In the genomic region with DNA sequence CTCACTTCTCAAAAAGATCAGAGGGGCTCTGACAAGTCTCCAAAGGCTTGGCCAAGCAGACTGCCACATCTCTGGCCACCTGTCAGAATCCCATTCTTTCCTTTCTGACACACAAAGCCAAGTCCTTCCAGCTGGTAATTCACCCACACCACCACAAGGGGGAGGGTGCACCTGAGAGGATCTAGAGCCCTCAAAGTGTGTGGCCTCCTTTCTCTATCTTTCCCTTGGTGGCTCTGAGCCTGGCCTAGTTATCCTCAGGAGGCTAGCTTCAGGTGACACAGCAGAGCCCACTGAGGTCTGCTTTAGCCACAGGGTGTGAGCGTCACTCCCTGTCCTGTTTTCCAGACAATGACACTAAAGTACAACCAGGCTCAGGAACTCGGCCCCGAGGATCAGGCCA, we compare ENCODE assay signal across 9 mouse cellular contexts. TPM values are rescaled to one million over a fixed set of nuclear protein-coding genes. Genes with fewer than 3 reads are reported as not detected.
A peak's percentile ranks its signal among the peaks of the same experiment; 100 is the strongest.
DNase-seq lines count a peak whose midpoint lies in the region; ATAC-seq and TF ChIP-seq lines count a peak whose summit lies in the region.
"Had no signal": no experiment of that assay in that cellular context is flagged by ENCODE, and none has a peak within 500 bp of the region (broad histone marks: within the 10 kb centered on the region; RNA-seq: fewer than 3 reads in every experiment).

No protein-coding gene starts in this region.

- peak; percentile 15; the same call in 1 of the 2 replicates for ATAC-seq in forebrain, postnatal 0 days
- no peak for ATAC-seq in forebrain, embryonic 13.5 days
- ATAC-seq in kidney, embryonic 16.5 days (ENCODE audit: low FRiP score, low TSS enrichment): peak; percentile 52; the same call in 1 of the 2 replicates

- no peaks in the 10 kb centered on the region for H3K27me3 ChIP-seq in forebrain, postnatal 0 days (ENCODE audit: insufficient read depth, low read length)
- H3K27me3 ChIP-seq in forebrain, embryonic 13.5 days: no peaks in the 10 kb centered on the region
- H3K27me3 ChIP-seq in C2C12 (ENCODE audit: control insufficient read depth, insufficient read depth, insufficient read length): no peaks in the 10 kb centered on the region
- no peaks in the 10 kb centered on the region for H3K27me3 ChIP-seq in kidney, embryonic 16.5 days (ENCODE audit: insufficient read depth, low read length)
- no peaks in the 10 kb centered on the region for H3K27me3 ChIP-seq in splenic B cell, adult 2 months (ENCODE audit: control insufficient read depth, insufficient read depth, low read length, poor library complexity, severe bottlenecking)

- H3K9ac ChIP-seq in forebrain, postnatal 0 days: no peak overlapping the region
- no peak overlapping the region; the same call in 1 of the 2 replicates for H3K9ac ChIP-seq in forebrain, embryonic 13.5 days
- H3K9ac ChIP-seq in kidney, embryonic 16.5 days (replicated peaks; ENCODE audit: low read length): no peak overlapping the region

- no peak overlapping the region for H3K4me2 ChIP-seq in forebrain, postnatal 0 days (ENCODE audit: low read depth)
- H3K4me2 ChIP-seq in forebrain, embryonic 13.5 days: no peak overlapping the region
- H3K4me2 ChIP-seq in kidney, embryonic 16.5 days (replicated peaks; ENCODE audit: low read depth, low read length): no peak overlapping the region

- WGBS in forebrain, postnatal 0 days: 81% methylated on average over 3 of the region's 3 CpGs
- 84% methylated on average over 3 of the region's 3 CpGs for WGBS in forebrain, embryonic 13.5 days
- 86% methylated on average over 3 of the region's 3 CpGs for WGBS in kidney, embryonic 16.5 days

- TF ChIP-seq CTCF in forebrain, postnatal 0 days (IDR thresholded peaks at IDR 0.05; ENCODE audit: low read depth): peak; percentile 73
- TF ChIP-seq CTCF in C2C12 (IDR thresholded peaks at IDR 0.05; ENCODE audit: control insufficient read depth, insufficient read depth, insufficient read length): peak; percentile 3

- no peak overlapping the region for H3ac ChIP-seq in C2C12 (ENCODE audit: control insufficient read depth, insufficient read length, low read depth)

- DNase-seq in forebrain, postnatal 0 days: no peak
- peak; percentile 88 for DNase-seq in brain, adult 2 months (ENCODE audit: low read depth, low spot score)
- DNase-seq in forelimb bud, embryonic 11.5 days (ENCODE audit: low read depth, low spot score): peak; percentile 56
- peak; percentile 61 to 67 for DNase-seq in lung, postnatal 4 days
- peak; percentile 72 for DNase-seq in splenic B cell, adult 2 months (ENCODE audit: low read depth, low spot score)

- no peak overlapping the region for H3K27ac ChIP-seq in forebrain, postnatal 0 days (ENCODE audit: low read depth, low read length)
- H3K27ac ChIP-seq in forebrain, embryonic 13.5 days: no peak overlapping the region
- no peak overlapping the region for H3K27ac ChIP-seq in kidney, embryonic 16.5 days (ENCODE audit: low read length)

- peaks cover 62% of the 10 kb centered on the region for H3K36me3 ChIP-seq in forebrain, postnatal 0 days (ENCODE audit: insufficient read depth)
- peaks cover 77% of the 10 kb centered on the region for H3K36me3 ChIP-seq in forebrain, embryonic 13.5 days (ENCODE audit: poor library complexity, severe bottlenecking)
- H3K36me3 ChIP-seq in C2C12 (ENCODE audit: control insufficient read depth, insufficient read depth): peaks cover 77% of the 10 kb centered on the region
- H3K36me3 ChIP-seq in kidney, embryonic 16.5 days (ENCODE audit: insufficient read depth, low read length): peaks cover 48% of the 10 kb centered on the region
- peaks cover 5% of the 10 kb centered on the region for H3K36me3 ChIP-seq in splenic B cell, adult 2 months (ENCODE audit: control insufficient read depth, insufficient read depth, low read length, poor library complexity, severe bottlenecking)

- H3K4me1 ChIP-seq in forebrain, postnatal 0 days (ENCODE audit: insufficient read depth): no peaks in the 10 kb centered on the region
- no peaks in the 10 kb centered on the region; the same call in 1 of the 2 replicates for H3K4me1 ChIP-seq in forebrain, embryonic 13.5 days
- H3K4me1 ChIP-seq in kidney, embryonic 16.5 days (ENCODE audit: insufficient read depth, low read length): no peaks in the 10 kb centered on the region

- H3K79me2 ChIP-seq in C2C12 (ENCODE audit: control insufficient read depth, insufficient read depth): peaks cover 2% of the 10 kb centered on the region

- no peaks in the 10 kb centered on the region for H3K79me3 ChIP-seq in C2C12 (ENCODE audit: low read depth)

- no peak overlapping the region for H3K4me3 ChIP-seq in forebrain, postnatal 0 days (ENCODE audit: low read depth, low read length)
- no peak overlapping the region for H3K4me3 ChIP-seq in forebrain, embryonic 13.5 days
- no peak overlapping the region for H3K4me3 ChIP-seq in C2C12 (ENCODE audit: insufficient read depth, poor library complexity, severe bottlenecking)
- no peak overlapping the region for H3K4me3 ChIP-seq in kidney, embryonic 16.5 days (ENCODE audit: low read length)

- H3K9me3 ChIP-seq in forebrain, postnatal 0 days (ENCODE audit: low read length): no peaks in the 10 kb centered on the region
- H3K9me3 ChIP-seq in forebrain, embryonic 13.5 days (replicated peaks): no peaks in the 10 kb centered on the region
- H3K9me3 ChIP-seq in kidney, embryonic 16.5 days (ENCODE audit: low read length): no peaks in the 10 kb centered on the region

TF ChIP-seq in C2C12, 6 proteins besides CTCF, POLR2A, EP300 and RAD21:
- TF ChIP-seq MYOG (IDR thresholded peaks at IDR 0.05; ENCODE audit: control insufficient read depth, extremely low read depth, insufficient read length): no peak
- TF ChIP-seq CEBPB (IDR thresholded peaks at IDR 0.05; ENCODE audit: low read depth): no peak
- no peak for TF ChIP-seq MYOD1 (IDR thresholded peaks at IDR 0.05; ENCODE audit: control insufficient read depth, insufficient read length, low read depth)
- no peak for TF ChIP-seq USF1 (IDR thresholded peaks at IDR 0.05; ENCODE audit: low read depth)
- no peak for TF ChIP-seq FOSL1 (IDR thresholded peaks at IDR 0.05; ENCODE audit: insufficient read depth, low read length, poor library complexity, severe bottlenecking)
- TF ChIP-seq MAX (IDR thresholded peaks at IDR 0.05): no peak

RNA-seq across cellular contexts. Expression of a gene that starts 7.6 kb away (rescaled TPM):
- 72.0 and 77.5 TPM in 2 replicates for total RNA-seq in forebrain, postnatal 0 days (2014; rRNA removed)
- polyA plus RNA-seq in forebrain, postnatal 0 days (2015; fragmentation: Nextera tagmentation; extraction: Ambion mirVana): 48.5 and 50.2 TPM in 2 replicates
- 14.7 and 15.4 TPM in 2 replicates for polyA plus RNA-seq in forebrain, embryonic 13.5 days (2015; fragmentation: Nextera tagmentation; extraction: Ambion mirVana)
- 19.5 TPM for polyA plus RNA-seq in C2C12 (2012; fragmentation: generic; extraction: Trizol)
- polyA plus RNA-seq in kidney, embryonic 16.5 days (2015; fragmentation: Nextera tagmentation; extraction: Ambion mirVana): 22.7 and 25.2 TPM in 2 replicates

RNA-seq across cellular contexts. Expression of a gene that starts 11.4 kb away (rescaled TPM):
- total RNA-seq in forebrain, postnatal 0 days (2014; rRNA removed): 17.4 and 23.0 TPM in 2 replicates
- 13.7 and 17.1 TPM in 2 replicates for polyA plus RNA-seq in forebrain, postnatal 0 days (2015; fragmentation: Nextera tagmentation; extraction: Ambion mirVana)
- polyA plus RNA-seq in forebrain, embryonic 13.5 days (2015; fragmentation: Nextera tagmentation; extraction: Ambion mirVana): 16.5 and 17.0 TPM in 2 replicates
- 20.5 TPM for polyA plus RNA-seq in C2C12 (2012; fragmentation: generic; extraction: Trizol)
- polyA plus RNA-seq in kidney, embryonic 16.5 days (2015; fragmentation: Nextera tagmentation; extraction: Ambion mirVana): 27.3 and 30.8 TPM in 2 replicates

RNA-seq across cellular contexts. Expression of a gene that starts 11.7 kb away (rescaled TPM):
- total RNA-seq in forebrain, postnatal 0 days (2014; rRNA removed): 5.5 and 6.7 TPM in 2 replicates
- polyA plus RNA-seq in forebrain, postnatal 0 days (2015; fragmentation: Nextera tagmentation; extraction: Ambion mirVana): 2.6 and 5.2 TPM in 2 replicates
- 11.7 and 12.1 TPM in 2 replicates for polyA plus RNA-seq in forebrain, embryonic 13.5 days (2015; fragmentation: Nextera tagmentation; extraction: Ambion mirVana)
- 2.9 TPM for polyA plus RNA-seq in C2C12 (2012; fragmentation: generic; extraction: Trizol)
- 10.6 and 11.9 TPM in 2 replicates for polyA plus RNA-seq in kidney, embryonic 16.5 days (2015; fragmentation: Nextera tagmentation; extraction: Ambion mirVana)

RNA-seq across cellular contexts. Expression of a gene that starts 13.5 kb away (rescaled TPM):
- total RNA-seq in forebrain, postnatal 0 days (2014; rRNA removed): 0.38 and 2.9 TPM in 2 replicates
- 0.50 and 0.63 TPM in 2 replicates for polyA plus RNA-seq in forebrain, postnatal 0 days (2015; fragmentation: Nextera tagmentation; extraction: Ambion mirVana)
- polyA plus RNA-seq in forebrain, embryonic 13.5 days (2015; fragmentation: Nextera tagmentation; extraction: Ambion mirVana): not detected in 2 replicates
- 4.7 TPM for polyA plus RNA-seq in C2C12 (2012; fragmentation: generic; extraction: Trizol)
- polyA plus RNA-seq in kidney, embryonic 16.5 days (2015; fragmentation: Nextera tagmentation; extraction: Ambion mirVana): 21.0 and 22.3 TPM in 2 replicates
- total RNA-seq: left cerebral cortex, postnatal 25 days had no signal

RNA-seq across cellular contexts. Expression of a gene that starts 23.5 kb away (rescaled TPM):
- 24.9 and 29.2 TPM in 2 replicates for total RNA-seq in forebrain, postnatal 0 days (2014; rRNA removed)
- polyA plus RNA-seq in forebrain, postnatal 0 days (2015; fragmentation: Nextera tagmentation; extraction: Ambion mirVana): 30.9 and 38.4 TPM in 2 replicates
- 476 and 507 TPM in 2 replicates for polyA plus RNA-seq in forebrain, embryonic 13.5 days (2015; fragmentation: Nextera tagmentation; extraction: Ambion mirVana)
- 279 TPM for polyA plus RNA-seq in C2C12 (2012; fragmentation: generic; extraction: Trizol)
- polyA plus RNA-seq in kidney, embryonic 16.5 days (2015; fragmentation: Nextera tagmentation; extraction: Ambion mirVana): 449 and 509 TPM in 2 replicates
